Mouse (Mus musculus) forebrain, postnatal 0 days (tissue): ENCODE results near the gene Aff1. TPM values are rescaled to one million over a fixed set of nuclear protein-coding genes. Genes with fewer than 3 reads are reported as not detected.

ENCODE experiments used
- ATAC-seq: fragments of 200-750 bp; cut with Nextera tagmentation; 2 replicates; pipeline ENCODE4 v1.8.0; 2017; ENCODE audit warnings: mild to moderate bottlenecking, moderate library complexity
- DNase-seq: peaks from one replicate; pipeline ENCODE4 v3.0.0-alpha.2; 2015
- H3K27ac ChIP-seq: fragments of 300-500 bp; sonication (generic); 2 replicates; pipeline ENCODE4 v1.5.1; 2014; ENCODE audit warnings: low read depth, mild to moderate bottlenecking, antibody characterized with exemption, low read length, moderate library complexity, mixed read lengths
- H3K27me3 ChIP-seq: fragments of 300-500 bp; sonication (generic); 2 replicates; pipeline ENCODE4 v1.6.1; 2014; ENCODE audit warnings: mild to moderate bottlenecking, low read length, mixed read lengths; ENCODE audit not compliant: insufficient read depth
- H3K36me3 ChIP-seq: fragments of 300-500 bp; sonication (generic); 2 replicates; pipeline ENCODE4 v1.6.1; 2014; ENCODE audit warnings: mild to moderate bottlenecking, moderate library complexity; ENCODE audit not compliant: insufficient read depth
- H3K4me1 ChIP-seq: fragments of 300-500 bp; sonication (generic); 2 replicates; pipeline ENCODE4 v1.6.1; 2014; ENCODE audit warnings: antibody characterized with exemption; ENCODE audit not compliant: insufficient read depth
- H3K4me2 ChIP-seq: fragments of 300-500 bp; sonication (generic); 2 replicates; pipeline ENCODE4 v1.6.1; 2014; ENCODE audit warnings: low read depth, mild to moderate bottlenecking, moderate library complexity
- H3K4me3 ChIP-seq: fragments of 300-500 bp; sonication (generic); 2 replicates; pipeline ENCODE4 v1.5.1; 2014; ENCODE audit warnings: low read depth, low read length, mixed read lengths
- H3K9ac ChIP-seq: fragments of 300-500 bp; sonication (generic); 2 replicates; pipeline ENCODE4 v1.6.1; 2014; ENCODE audit warnings: mild to moderate bottlenecking
- H3K9me3 ChIP-seq: fragments of 300-500 bp; sonication (generic); 2 replicates; pipeline ENCODE4 v1.6.1; 2016; ENCODE audit warnings: low read length
- CTCF ChIP-seq: sonication (generic); IDR thresholded peaks from 2 replicates; pipeline ENCODE4 v1.5.1; 2016; ENCODE audit warnings: antibody characterized with exemption, control low read depth, low read depth
- WGBS: fragments of 180-500 bp; shearing (Covaris S2); extraction: QIAGEN DNeasy Blood & Tissue Kit; methylation state at CpG from one replicate; pipeline ENCODE4 v1.1.7; 2014; 5-methylcytosine and 5-hydroxymethylcytosine counted together
- polyA plus RNA-seq: library from polyadenylated mRNA; unstranded; fragments of >200 nt; fragmentation: Nextera tagmentation; extraction: Ambion mirVana; gene quantifications from 2 replicates; pipeline ENCODE4 v1.2.1, GENCODE M21; 2015
- total RNA-seq: library from RNA; depleted of rRNA; stranded (reverse); fragments of >200 nt; gene quantifications from 2 replicates; pipeline ENCODE4 v1.2.3, GENCODE M21; 2014

Aff1 gene
- total and polyA plus RNA-seq, 2 experiments from 2014 or later: 1.0 to 4.0 TPM

GRCm38 (mm10) chr5:103846154-103846551 is 154.0 kb downstream of the Aff1 start:
- H3K9ac ChIP-seq: no peak overlapping the region
- H3K4me3 ChIP-seq: no peak overlapping the region
- H3K36me3 ChIP-seq: peaks cover 4% of the 10 kb centered on the region
- TF ChIP-seq CTCF: no peak
- H3K27ac ChIP-seq: no peak overlapping the region
- H3K4me1 ChIP-seq: no peaks in the 10 kb centered on the region
- 86% methylated on average over 10 of the region's 10 CpGs for WGBS
- no peak overlapping the region for H3K4me2 ChIP-seq
- H3K9me3 ChIP-seq: no peaks in the 10 kb centered on the region
- H3K27me3 ChIP-seq: no peaks in the 10 kb centered on the region
- no peak for ATAC-seq
- DNase-seq: no peak

- ATAC-seq: no peak
- no peak for DNase-seq
- H3K4me2 ChIP-seq: no peak overlapping the region
- H3K9me3 ChIP-seq: no peaks in the 10 kb centered on the region
- H3K4me3 ChIP-seq: no peak overlapping the region
- WGBS: 48% methylated on average over 5 of the region's 5 CpGs
- no peaks in the 10 kb centered on the region for H3K27me3 ChIP-seq
- H3K4me1 ChIP-seq: no peaks in the 10 kb centered on the region
- H3K36me3 ChIP-seq: peaks cover 4% of the 10 kb centered on the region
- TF ChIP-seq CTCF: no peak
- H3K9ac ChIP-seq: no peak overlapping the region
- no peak overlapping the region for H3K27ac ChIP-seq
Measured at GRCm38 (mm10) chr5:103846609-103847008, 154.4 kb downstream of the Aff1 start.

GRCm38 (mm10) chr5:103848546-103848945 is 156.4 kb downstream of the Aff1 start:
- Histone ChIP-seq H3K27me3 (no peaks in the 10 kb centered on the region), H3K9ac (no peak overlapping the region), H3K9me3 (no peaks in the 10 kb centered on the region), H3K36me3 (peaks cover 4% of the 10 kb centered on the region), H3K4me3 (no peak overlapping the region), H3K27ac (no peak overlapping the region), H3K4me1 (no peaks in the 10 kb centered on the region), H3K4me2 (no peak overlapping the region)
- ATAC-seq (no peak), DNase-seq (no peak)
- 89% methylated on average over 8 of the region's 8 CpGs for WGBS
- TF ChIP-seq CTCF: no peak

- WGBS: 80% methylated on average over 4 of the region's 4 CpGs
- no peak overlapping the region for H3K4me3 ChIP-seq
Measured at GRCm38 (mm10) chr5:103852756-103853549, 160.8 kb downstream of the Aff1 start.

GRCm38 (mm10) chr5:103854041-103854806 is 162.1 kb downstream of the Aff1 start:
- Histone ChIP-seq H3K27me3 (no peaks in the 10 kb centered on the region), H3K9ac (no peak overlapping the region), H3K4me1 (peaks cover 14% of the 10 kb centered on the region), H3K4me3 (no peak overlapping the region), H3K36me3 (peaks cover 4% of the 10 kb centered on the region), H3K4me2 (peak overlapping the region; percentile 8; the same call in 1 of the 2 replicates), H3K9me3 (no peaks in the 10 kb centered on the region), H3K27ac (peak overlapping the region; percentile 69)
- TF ChIP-seq CTCF: peak; percentile 49
- DNase-seq: peak; percentile 74
- WGBS: 49% methylated on average over 17 of the region's 17 CpGs
- ATAC-seq: peak; percentile 81

More at GRCm38 (mm10) chr5:103852756-103853549, 160.8 kb downstream of the Aff1 start:
- DNase-seq: no peak
- Histone ChIP-seq H3K4me2 (no peak overlapping the region), H3K27me3 (no peaks in the 10 kb centered on the region), H3K27ac (no peak overlapping the region), H3K9me3 (no peaks in the 10 kb centered on the region), H3K9ac (no peak overlapping the region), H3K4me1 (peaks cover 14% of the 10 kb centered on the region), H3K36me3 (peaks cover 4% of the 10 kb centered on the region)
- no peak for ATAC-seq
- no peak for TF ChIP-seq CTCF

- Histone ChIP-seq H3K9ac (no peak overlapping the region), H3K27me3 (no peaks in the 10 kb centered on the region), H3K4me3 (no peak overlapping the region), H3K4me1 (peaks cover 14% of the 10 kb centered on the region), H3K9me3 (no peaks in the 10 kb centered on the region), H3K4me2 (no peak overlapping the region), H3K27ac (no peak overlapping the region), H3K36me3 (peaks cover under 1% of the 10 kb centered on the region; the same call in 1 of the 2 replicates)
- 34% methylated on average over 5 of the region's 5 CpGs for WGBS
- DNase-seq (no peak), ATAC-seq (no peak)
- TF ChIP-seq CTCF: no peak
Measured at GRCm38 (mm10) chr5:103854807-103855194, 162.6 kb downstream of the Aff1 start.
